11 mouse cellular contexts compared by ENCODE assay signal in the genomic region with DNA sequence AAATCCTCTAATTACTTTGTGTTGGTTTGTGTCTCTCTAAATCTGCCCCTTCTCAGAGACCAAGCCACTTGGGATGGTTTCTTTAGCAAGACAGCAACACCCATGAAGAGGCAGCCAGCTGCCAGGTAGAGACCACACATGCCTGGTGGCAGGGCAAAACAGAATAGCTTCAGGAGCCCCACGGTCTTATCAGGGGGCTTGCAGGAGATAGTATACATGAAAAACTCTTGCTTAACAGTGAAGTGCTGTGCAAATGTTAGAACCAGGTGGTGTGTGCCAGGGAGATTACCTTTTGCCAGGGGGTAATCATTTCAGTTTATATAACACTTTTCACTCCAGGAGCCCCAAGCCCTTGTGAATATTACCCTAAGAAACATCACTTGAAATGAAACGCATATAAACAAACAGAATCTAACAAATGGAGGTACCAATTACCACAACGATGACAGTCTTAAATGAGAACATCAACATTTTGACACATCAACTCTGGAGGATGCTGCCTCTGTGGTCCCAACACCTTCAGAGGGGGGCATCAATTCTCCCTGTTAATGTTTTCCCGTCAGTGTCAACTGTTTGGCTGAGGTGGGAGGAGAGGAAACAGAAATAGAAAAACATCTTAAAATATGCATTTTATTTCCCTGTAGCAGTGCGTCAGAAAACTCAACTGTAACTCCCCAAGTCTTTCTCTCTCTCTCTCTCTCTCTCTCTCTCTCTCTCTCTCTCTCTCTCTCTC. TPM values are rescaled to one million over a fixed set of nuclear protein-coding genes. Genes with fewer than 3 reads are reported as not detected.
DNase-seq lines count a peak whose midpoint lies in the region; ATAC-seq lines count a peak whose summit lies in the region.
"Had no signal": no experiment of that assay in that cellular context is flagged by ENCODE, and none has a peak within 500 bp of the region (broad histone marks: within the 10 kb centered on the region; RNA-seq: fewer than 3 reads in every experiment).

No protein-coding gene starts in this region.

- ATAC-seq in heart, embryonic 15.5 days (replicated peaks; ENCODE audit: insufficient number of reproducible peaks, insufficient read depth, low FRiP score, low read depth): no peak
- ATAC-seq in embryonic facial prominence, embryonic 11.5 days (replicated peaks; ENCODE audit: insufficient number of reproducible peaks, low FRiP score, low TSS enrichment, low read depth): no peak
- ATAC-seq in hindbrain, embryonic 14.5 days (ENCODE audit: low FRiP score): no peak

- H3K27me3 ChIP-seq in heart, embryonic 15.5 days: no peaks in the 10 kb centered on the region
- no peaks in the 10 kb centered on the region for H3K27me3 ChIP-seq in embryonic facial prominence, embryonic 11.5 days (ENCODE audit: control insufficient read depth, insufficient read depth, low read length)
- no peaks in the 10 kb centered on the region; the same call in 1 of the 2 replicates for H3K27me3 ChIP-seq in hindbrain, embryonic 14.5 days (ENCODE audit: control insufficient read depth, insufficient read depth, low read length)
- no peaks in the 10 kb centered on the region for H3K27me3 ChIP-seq in midbrain, embryonic 10.5 days (ENCODE audit: low read depth, poor library complexity, severe bottlenecking)
- H3K27me3 ChIP-seq: CH12.LX had no signal

- no peak overlapping the region for H3K27ac ChIP-seq in heart, embryonic 15.5 days
- H3K27ac ChIP-seq in embryonic facial prominence, embryonic 11.5 days (replicated peaks; ENCODE audit: low read depth, low read length): no peak overlapping the region
- H3K27ac ChIP-seq in hindbrain, embryonic 14.5 days: peak overlapping the region; percentile 94
- H3K27ac ChIP-seq in midbrain, embryonic 10.5 days (replicated peaks): peak overlapping the region; percentile 87

- DNase-seq in heart, postnatal 36 days: no peak
- no peak for DNase-seq in embryonic facial prominence, embryonic 11.5 days (ENCODE audit: low spot score)
- DNase-seq in hindbrain, embryonic 14.5 days (ENCODE audit: low spot score): no peak
- no peak for DNase-seq in midbrain, embryonic 10.5 days (ENCODE audit: low spot score)
- DNase-seq in frontal cortex, adult 2 months (ENCODE audit: extremely low spot score in 1 of 2, low spot score in 1 of 2): no peak
- no peak for DNase-seq in left cerebral cortex, postnatal 14 days (ENCODE audit: low spot score in 2 of 2)
- no peak for DNase-seq in kidney, adult 8-10 months
- DNase-seq: adrenal gland, adult 8-10 months; kidney, adult 2 months had no signal

- no peak overlapping the region for H3K4me3 ChIP-seq in heart, embryonic 15.5 days
- H3K4me3 ChIP-seq in embryonic facial prominence, embryonic 11.5 days (ENCODE audit: low read depth, low read length): no peak overlapping the region
- H3K4me3 ChIP-seq in hindbrain, embryonic 14.5 days (replicated peaks; ENCODE audit: low read length): no peak overlapping the region
- peak overlapping the region; percentile 46 for H3K4me3 ChIP-seq in midbrain, embryonic 10.5 days

- intact Hi-C loops in heart, postnatal 36 days (cut with DNase I): loop anchor here (10.0 kb wide), 1 partner anchor 101 kb away; no protein-coding TSS in a partner anchor
- intact Hi-C loops in left cerebral cortex, postnatal 14 days (cut with DNase I): no loop called here

- WGBS in heart, embryonic 15.5 days: 18% methylated on average over 5 of the region's 5 CpGs
- WGBS in embryonic facial prominence, embryonic 11.5 days: 26% methylated on average over 5 of the region's 5 CpGs
- 10% methylated on average over 5 of the region's 5 CpGs for WGBS in hindbrain, embryonic 14.5 days
- 23% methylated on average over 5 of the region's 5 CpGs for WGBS in midbrain, embryonic 10.5 days

- no peak overlapping the region for H3K9ac ChIP-seq in heart, embryonic 15.5 days
- no peak overlapping the region for H3K9ac ChIP-seq in embryonic facial prominence, embryonic 11.5 days (replicated peaks; ENCODE audit: low read length)
- no peak overlapping the region for H3K9ac ChIP-seq in hindbrain, embryonic 14.5 days

- peaks cover 6% of the 10 kb centered on the region for H3K4me1 ChIP-seq in heart, embryonic 15.5 days (replicated peaks)
- peaks cover 2% of the 10 kb centered on the region; the same call in 1 of the 2 replicates for H3K4me1 ChIP-seq in embryonic facial prominence, embryonic 11.5 days (ENCODE audit: control insufficient read depth, insufficient read depth, low read length)
- peaks cover 13% of the 10 kb centered on the region for H3K4me1 ChIP-seq in hindbrain, embryonic 14.5 days (replicated peaks; ENCODE audit: control insufficient read depth, insufficient read depth, low read length)
- peaks cover 35% of the 10 kb centered on the region for H3K4me1 ChIP-seq in midbrain, embryonic 10.5 days

- peak overlapping the region; percentile 69; the same call in 1 of the 2 replicates for H3K4me2 ChIP-seq in heart, embryonic 15.5 days
- peak overlapping the region; percentile 60; the same call in 1 of the 2 replicates for H3K4me2 ChIP-seq in embryonic facial prominence, embryonic 11.5 days (ENCODE audit: low read depth, low read length)
- peak overlapping the region; percentile 60 for H3K4me2 ChIP-seq in hindbrain, embryonic 14.5 days (replicated peaks)

- H3K36me3 ChIP-seq in heart, embryonic 15.5 days: no peaks in the 10 kb centered on the region
- no peaks in the 10 kb centered on the region for H3K36me3 ChIP-seq in embryonic facial prominence, embryonic 11.5 days (replicated peaks; ENCODE audit: control insufficient read depth, insufficient read depth, low read depth, low read length)
- H3K36me3 ChIP-seq in hindbrain, embryonic 14.5 days (replicated peaks; ENCODE audit: control insufficient read depth, insufficient read depth): no peaks in the 10 kb centered on the region
- H3K36me3 ChIP-seq in midbrain, embryonic 10.5 days: no peaks in the 10 kb centered on the region

- H3K9me3 ChIP-seq in heart, embryonic 15.5 days (replicated peaks): no peaks in the 10 kb centered on the region
- H3K9me3 ChIP-seq in embryonic facial prominence, embryonic 11.5 days (replicated peaks; ENCODE audit: control insufficient read depth, low read length): no peaks in the 10 kb centered on the region
- H3K9me3 ChIP-seq in hindbrain, embryonic 14.5 days (ENCODE audit: control insufficient read depth, low read length): no peaks in the 10 kb centered on the region
- H3K9me3 ChIP-seq in midbrain, embryonic 10.5 days (replicated peaks): no peaks in the 10 kb centered on the region

RNA-seq across cellular contexts. Expression of gene Rad23b, which starts 56.3 kb away (rescaled TPM):
- 54.1 and 64.6 TPM in 2 replicates for polyA plus RNA-seq in heart, embryonic 15.5 days (2015; fragmentation: Nextera tagmentation; extraction: Ambion mirVana)
- total RNA-seq in heart, postnatal 36 days (2021): 100 to 1,000 TPM; 109 to 118 TPM
- polyA plus RNA-seq in embryonic facial prominence, embryonic 11.5 days (2014; fragmentation: Nextera tagmentation; extraction: Ambion mirVana): 113 and 123 TPM in 2 replicates
- polyA plus RNA-seq in hindbrain, embryonic 14.5 days (2014; fragmentation: Nextera tagmentation; extraction: Ambion mirVana): 80.9 and 94.1 TPM in 2 replicates
- 82.0 and 91.4 TPM in 2 replicates for polyA plus RNA-seq in midbrain, embryonic 10.5 days (2016; fragmentation: Nextera tagmentation; extraction: Ambion mirVana)
- polyA plus RNA-seq in frontal cortex, adult 2 months (2012; rRNA removed): 112 and 125 TPM in 2 replicates
- 100 to 1,000 TPM; 206 to 211 TPM for total RNA-seq in left cerebral cortex, postnatal 14 days (2021)

Comparison
In these comparisons a context has a peak if more than half of its experiments do, and no peak if none do; other contexts are left out.
1. H3K27ac ChIP-seq: peak in hindbrain, embryonic 14.5 days (single experiment) and midbrain, embryonic 10.5 days (single experiment); none in heart, embryonic 15.5 days (single experiment) and embryonic facial prominence, embryonic 11.5 days (single experiment).
2. Peak in every context shown above with its lines, with median percentiles within 50 percentile points of each other: H3K4me2 ChIP-seq.